Mouse (Mus musculus): ENCODE results near the gene Aldh18a1.

Aldh18a1 gene

GRCm38 (mm10) chr19:40526367-40527014, 61.8 kb downstream of the Aldh18a1 start:
- DNase-seq (ENCODE audit: low read depth, low spot score) = no peak

GRCm38 (mm10) chr19:40523431-40524005, 64.7 kb downstream of the Aldh18a1 start:
- DNase-seq (ENCODE audit: low read depth, low spot score) = no peak

DNA sequence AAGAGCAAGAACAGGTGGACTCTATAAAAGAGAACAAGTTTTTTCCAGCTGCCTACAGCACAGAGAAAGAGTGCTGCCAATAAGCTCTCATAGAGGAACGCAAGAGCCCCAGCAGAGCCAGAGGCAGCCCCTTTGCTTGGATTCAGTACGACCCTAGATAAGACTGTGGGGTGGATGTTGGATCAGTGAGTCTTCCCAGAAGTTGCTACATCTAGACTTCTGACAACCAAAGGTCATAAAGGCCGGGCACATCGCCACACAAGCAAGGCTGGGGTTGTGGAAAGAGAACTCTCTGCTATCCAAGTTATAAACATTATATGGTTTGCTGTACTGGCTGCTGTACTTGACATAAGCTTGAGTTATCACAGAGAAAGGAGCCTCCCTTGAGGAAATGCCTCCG, 67.9 kb downstream of the Aldh18a1 start:
- DNase-seq (ENCODE audit: low read depth, low spot score) = no peak

- no peak for DNase-seq (ENCODE audit: low read depth, low spot score)
Observed at GRCm38 (mm10) chr19:40518706-40519105, 69.6 kb downstream of the Aldh18a1 start.

GRCm38 (mm10) chr19:40515596-40515995, 72.7 kb downstream of the Aldh18a1 start:
- no peak for DNase-seq (ENCODE audit: low read depth, low spot score)

DNA sequence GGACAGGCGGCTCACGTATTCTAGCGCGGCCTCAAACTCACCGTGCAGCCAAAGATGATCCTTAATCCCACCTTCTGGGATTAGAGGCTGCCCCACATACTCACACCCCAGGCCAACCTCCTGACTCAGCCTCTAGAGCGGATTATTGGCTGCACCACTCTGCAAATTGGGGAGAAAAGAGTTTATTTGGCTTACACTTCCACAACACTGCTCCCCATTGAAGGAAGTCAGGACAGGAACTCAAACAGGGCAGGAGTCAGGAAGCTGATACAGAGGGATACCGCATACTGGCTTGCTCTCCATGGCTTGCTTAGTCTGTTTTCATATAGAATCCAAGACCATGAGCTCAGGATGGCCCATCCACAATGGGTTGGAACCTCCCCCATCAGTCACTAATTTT, 73.9 kb downstream of the Aldh18a1 start:
- DNase-seq (ENCODE audit: low read depth, low spot score) = peak; percentile 11

DNA sequence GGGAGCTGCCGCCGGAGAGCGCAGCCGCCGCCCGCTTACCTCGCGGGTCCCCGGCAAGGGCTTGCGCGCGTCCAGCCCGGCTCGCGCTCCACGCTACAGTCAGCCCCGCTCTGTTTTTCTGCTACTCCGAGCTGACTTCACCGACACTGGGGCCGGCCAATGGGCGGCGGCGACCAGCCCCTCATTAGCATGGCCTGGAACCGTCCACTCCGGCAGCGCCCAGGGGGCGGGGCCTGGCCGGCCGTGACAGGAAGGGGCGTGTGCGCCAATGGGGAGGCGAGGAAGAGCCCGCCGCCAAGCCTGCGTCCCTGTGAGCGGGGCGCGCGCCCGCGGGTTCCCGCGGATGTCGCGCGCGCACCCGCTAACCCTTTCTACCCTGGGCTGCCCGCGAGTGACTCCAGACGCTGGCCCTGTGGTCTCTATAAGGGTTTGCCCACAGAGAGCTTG, 74.6 kb downstream of the Aldh18a1 start, which contains the start of gene Sorbs1:
Gene Sorbs1, minus strand, starts transcription at position 148 of the 447 bp plus-strand sequence.
- DNase-seq (ENCODE audit: low read depth, low spot score) = peak; percentile 97

GRCm38 (mm10) chr19:40512500-40513421, 75.5 kb downstream of the Aldh18a1 start:
- peak; percentile 65 for DNase-seq (ENCODE audit: low read depth, low spot score)

DNA sequence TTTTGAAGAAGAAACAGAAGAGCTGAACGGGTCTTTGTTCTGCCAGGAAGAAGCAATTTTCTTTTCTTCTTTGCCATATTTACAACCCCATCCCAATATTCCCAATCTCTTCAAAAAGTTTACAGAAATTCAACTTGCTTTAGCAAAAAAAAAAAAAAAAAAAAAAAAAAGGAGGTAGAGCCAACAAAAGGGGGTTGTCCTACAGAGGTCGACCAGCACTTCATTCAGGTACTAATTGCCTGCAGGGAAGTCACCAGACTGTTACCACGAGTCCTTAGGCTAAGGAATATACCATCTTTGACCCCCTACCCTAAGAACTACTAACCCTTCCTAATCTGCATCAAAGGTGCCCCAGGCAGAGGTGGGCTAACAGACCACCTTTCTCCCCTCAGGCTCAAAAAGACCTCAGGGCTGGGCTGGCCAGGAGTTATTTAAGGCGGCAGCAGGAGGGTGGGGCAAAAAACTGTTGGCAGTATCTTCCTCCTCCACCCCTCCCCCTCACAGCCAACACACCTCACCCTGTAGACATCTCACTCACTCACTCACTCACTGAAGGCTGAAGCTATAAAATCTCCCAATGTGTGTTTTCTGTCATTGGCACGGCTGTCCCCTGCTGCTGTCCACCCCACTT, 76.5 kb downstream of the Aldh18a1 start:
- DNase-seq (ENCODE audit: low read depth, low spot score) = peak; percentile 38

GRCm38 (mm10) chr19:40511100-40511439, 77.2 kb downstream of the Aldh18a1 start:
- no peak for DNase-seq (ENCODE audit: low read depth, low spot score)

DNA sequence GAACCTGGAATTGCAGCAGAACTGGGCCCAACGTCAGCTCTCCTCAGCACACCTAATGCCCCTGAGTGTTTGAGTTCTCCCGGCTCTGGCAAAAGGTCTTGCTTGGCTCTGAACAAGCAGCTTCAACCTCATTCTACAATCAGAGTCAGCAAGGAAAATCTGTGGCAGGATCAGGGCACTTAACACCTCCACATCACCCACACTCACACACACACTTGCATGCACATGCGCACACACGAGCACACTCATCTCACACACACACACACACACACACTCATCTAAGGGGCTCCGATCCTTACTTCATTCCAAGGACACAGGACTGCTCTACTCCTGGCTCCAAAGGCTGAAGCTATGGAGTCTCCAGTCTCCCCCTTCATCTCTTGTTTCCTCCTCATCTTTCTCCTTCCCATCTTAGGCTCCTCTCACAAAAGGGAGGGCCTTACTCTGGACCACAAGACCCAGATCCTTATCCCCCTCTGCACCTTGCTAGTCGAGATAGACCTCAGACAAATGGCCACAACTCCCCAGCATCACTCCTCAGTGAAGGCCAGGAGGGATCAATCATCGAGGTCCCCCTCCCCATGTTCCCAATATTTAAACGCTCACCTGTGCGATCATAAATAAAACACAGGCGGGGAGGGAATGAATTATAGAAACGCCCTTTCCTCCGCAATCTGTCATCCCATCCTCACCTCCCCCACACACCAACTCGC, 77.7 kb downstream of the Aldh18a1 start:
- DNase-seq (ENCODE audit: low read depth, low spot score) = no peak

- DNase-seq (ENCODE audit: low read depth, low spot score) = no peak
Observed at GRCm38 (mm10) chr19:40509274-40509673, 79.0 kb downstream of the Aldh18a1 start.

DNA sequence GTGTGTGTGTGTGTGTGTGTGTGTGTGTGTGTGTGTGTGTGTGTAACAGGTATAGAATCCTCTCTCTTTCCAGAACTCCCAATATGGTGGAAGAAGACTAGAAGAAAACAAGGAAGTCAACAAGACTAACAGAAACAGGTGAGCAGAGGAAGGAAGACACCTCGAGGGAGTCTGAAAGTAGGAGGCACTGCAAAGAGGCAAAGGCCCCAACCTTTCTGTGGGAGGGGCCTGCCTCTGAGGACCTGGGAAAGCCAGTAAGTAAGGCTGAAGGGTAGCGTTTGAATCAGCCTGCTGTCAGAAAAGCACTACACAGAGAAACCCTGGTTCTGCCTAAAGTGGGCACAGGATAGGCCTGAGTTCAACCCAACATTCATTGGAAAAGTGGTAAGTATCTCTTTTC, 79.4 kb downstream of the Aldh18a1 start:
- peak; percentile 63 for DNase-seq (ENCODE audit: low read depth, low spot score)

- no peak for DNase-seq (ENCODE audit: low read depth, low spot score)
Observed at GRCm38 (mm10) chr19:40506965-40507364, 81.3 kb downstream of the Aldh18a1 start.

DNA sequence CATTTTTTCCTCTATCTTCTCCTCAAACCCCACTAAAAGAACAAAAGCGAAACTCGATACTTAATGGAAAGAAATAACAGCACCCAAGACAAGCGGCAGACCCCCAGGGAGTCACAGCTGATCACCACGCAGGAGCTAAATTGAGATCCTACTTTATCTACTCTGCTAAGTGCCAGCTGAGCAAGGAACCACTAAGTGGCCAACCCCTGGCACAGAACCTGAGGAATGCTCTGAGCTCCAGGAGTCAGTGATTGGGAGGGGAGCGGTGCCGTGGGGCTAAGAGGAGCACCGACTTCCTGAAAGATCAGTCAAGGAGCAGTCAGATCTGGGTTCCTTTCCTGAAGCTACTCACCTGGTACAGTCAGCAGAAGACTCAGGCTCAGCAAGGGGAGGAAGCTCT, 83.9 kb downstream of the Aldh18a1 start:
- DNase-seq (ENCODE audit: low read depth, low spot score) = no peak
